Mouse (Mus musculus): ENCODE measurements around the gene Cstf1. TPM values are rescaled to one million over a fixed set of nuclear protein-coding genes. Genes with fewer than 3 reads are reported as not detected.

The Cstf1 gene
- polyA plus RNA-seq, 1 experiment from 2014 or later, result 25.0 TPM

- Histone ChIP-seq H3K4me2 (peak overlapping the region; percentile 94), H3K4me3 (replicated peaks) (peak overlapping the region; percentile 87), H3K9ac (peak overlapping the region; percentile 97), H3K4me1 (replicated peaks) (peaks cover 63% of the 10 kb centered on the region), H3K9me3 (replicated peaks) (no peaks in the 10 kb centered on the region), H3K36me3 (peaks cover 34% of the 10 kb centered on the region), H3K27ac (peak overlapping the region; percentile 100), H3K27me3 (peaks cover 4% of the 10 kb centered on the region; the same call in 1 of the 2 replicates)
- 6% methylated on average over 31 of the region's 31 CpGs for WGBS (ENCODE audit: insufficient replicate concordance)
- ATAC-seq (ENCODE audit: low read depth) (no peak), DNase-seq (no peak)
Measured at GRCm38 (mm10) chr2:172346034-172346929, 24.2 kb upstream of the Cstf1 start.

GRCm38 (mm10) chr2:172346933-172347611 lies 23.4 kb upstream of the Cstf1 start:
- DNase-seq (peak; percentile 59), ATAC-seq (ENCODE audit: low read depth) (peak; percentile 73)
- H3K27ac ChIP-seq, result peak overlapping the region; percentile 100
- H3K9ac ChIP-seq, result peak overlapping the region; percentile 97
- H3K4me2 ChIP-seq, result peak overlapping the region; percentile 94
- peaks cover 40% of the 10 kb centered on the region for H3K36me3 ChIP-seq
- peak overlapping the region; percentile 87 for H3K4me3 ChIP-seq (replicated peaks)
- H3K9me3 ChIP-seq (replicated peaks), result no peaks in the 10 kb centered on the region
- no peaks in the 10 kb centered on the region for H3K27me3 ChIP-seq
- 39% methylated on average over 8 of the region's 8 CpGs for WGBS (ENCODE audit: insufficient replicate concordance)
- peaks cover 69% of the 10 kb centered on the region for H3K4me1 ChIP-seq (replicated peaks)

GRCm38 (mm10) chr2:172348297-172348950 lies 22.1 kb upstream of the Cstf1 start:
- Histone ChIP-seq H3K9me3 (replicated peaks) (no peaks in the 10 kb centered on the region), H3K4me1 (replicated peaks) (peaks cover 82% of the 10 kb centered on the region), H3K27me3 (no peaks in the 10 kb centered on the region), H3K9ac (peak overlapping the region; percentile 97), H3K27ac (peak overlapping the region; percentile 100), H3K4me2 (peak overlapping the region; percentile 94), H3K4me3 (replicated peaks) (peak overlapping the region; percentile 87), H3K36me3 (peaks cover 53% of the 10 kb centered on the region)
- peak; percentile 85 for DNase-seq
- WGBS (ENCODE audit: insufficient replicate concordance), result 7% methylated on average over 3 of the region's 3 CpGs
- ATAC-seq (ENCODE audit: low read depth), result peak; percentile 78

GRCm38 (mm10) chr2:172349776-172350175 lies 20.7 kb upstream of the Cstf1 start:
- DNase-seq, result peak; percentile 56
- peak overlapping the region; percentile 87 for H3K4me3 ChIP-seq (replicated peaks)
- H3K36me3 ChIP-seq, result peaks cover 67% of the 10 kb centered on the region
- peak overlapping the region; percentile 94 for H3K4me2 ChIP-seq
- no peaks in the 10 kb centered on the region for H3K9me3 ChIP-seq (replicated peaks)
- peak overlapping the region; percentile 97 for H3K9ac ChIP-seq
- no peak for ATAC-seq (ENCODE audit: low read depth)
- peaks cover 74% of the 10 kb centered on the region for H3K4me1 ChIP-seq (replicated peaks)
- H3K27ac ChIP-seq, result peak overlapping the region; percentile 100
- WGBS (ENCODE audit: insufficient replicate concordance), result 61% methylated on average over 14 of the region's 14 CpGs
- H3K27me3 ChIP-seq, result no peaks in the 10 kb centered on the region

- H3K27me3 ChIP-seq, result no peaks in the 10 kb centered on the region
- H3K4me1 ChIP-seq (replicated peaks), result peaks cover 71% of the 10 kb centered on the region
- H3K4me2 ChIP-seq, result peak overlapping the region; percentile 94
- peak overlapping the region; percentile 97 for H3K9ac ChIP-seq
- DNase-seq (no peak), ATAC-seq (ENCODE audit: low read depth) (no peak)
- no peaks in the 10 kb centered on the region for H3K9me3 ChIP-seq (replicated peaks)
- peak overlapping the region; percentile 100 for H3K27ac ChIP-seq
- H3K36me3 ChIP-seq, result peaks cover 77% of the 10 kb centered on the region
- WGBS (ENCODE audit: insufficient replicate concordance), result 64% methylated on average over 8 of the region's 8 CpGs
- peak overlapping the region; percentile 87 for H3K4me3 ChIP-seq (replicated peaks)
Measured at GRCm38 (mm10) chr2:172350773-172351172, 19.7 kb upstream of the Cstf1 start.

- no peak overlapping the region for H3K4me3 ChIP-seq (replicated peaks)
- no peaks in the 10 kb centered on the region for H3K9me3 ChIP-seq (replicated peaks)
- H3K9ac ChIP-seq, result no peak overlapping the region
- peaks cover 96% of the 10 kb centered on the region for H3K36me3 ChIP-seq
- 89% methylated on average over 9 of the region's 9 CpGs for WGBS (ENCODE audit: insufficient replicate concordance)
- ATAC-seq (ENCODE audit: low read depth), result no peak
- H3K27me3 ChIP-seq, result no peaks in the 10 kb centered on the region
- no peak for DNase-seq
- H3K4me1 ChIP-seq (replicated peaks), result peaks cover 52% of the 10 kb centered on the region
- no peak overlapping the region for H3K4me2 ChIP-seq
- 0 out of 2 replicates have a peak overlapping the region, but pooled peaks have one; percentile 48 for H3K27ac ChIP-seq
Measured at GRCm38 (mm10) chr2:172353218-172353617, 17.3 kb upstream of the Cstf1 start.

GRCm38 (mm10) chr2:172354761-172355160 lies 15.7 kb upstream of the Cstf1 start:
- WGBS (ENCODE audit: insufficient replicate concordance), result 90% methylated on average over 9 of the region's 9 CpGs
- DNase-seq, result no peak
- no peaks in the 10 kb centered on the region for H3K27me3 ChIP-seq
- H3K4me3 ChIP-seq (replicated peaks), result no peak overlapping the region
- H3K27ac ChIP-seq, result peak overlapping the region; percentile 51; the same call in 1 of the 2 replicates
- peaks cover 36% of the 10 kb centered on the region for H3K4me1 ChIP-seq (replicated peaks)
- H3K36me3 ChIP-seq, result peaks cover 98% of the 10 kb centered on the region
- H3K4me2 ChIP-seq, result no peak overlapping the region
- no peak for ATAC-seq (ENCODE audit: low read depth)
- H3K9me3 ChIP-seq (replicated peaks), result no peaks in the 10 kb centered on the region
- no peak overlapping the region for H3K9ac ChIP-seq

GRCm38 (mm10) chr2:172355833-172356232 lies 14.6 kb upstream of the Cstf1 start:
- H3K36me3 ChIP-seq, result peaks cover 98% of the 10 kb centered on the region
- H3K9ac ChIP-seq, result no peak overlapping the region
- H3K27ac ChIP-seq, result peak overlapping the region; percentile 51
- H3K4me3 ChIP-seq (replicated peaks), result no peak overlapping the region
- no peaks in the 10 kb centered on the region for H3K9me3 ChIP-seq (replicated peaks)
- no peaks in the 10 kb centered on the region for H3K27me3 ChIP-seq
- DNase-seq (no peak), ATAC-seq (ENCODE audit: low read depth) (peak; percentile 16; the same call in 1 of the 2 replicates)
- H3K4me1 ChIP-seq (replicated peaks), result peaks cover 26% of the 10 kb centered on the region
- WGBS (ENCODE audit: insufficient replicate concordance), result 85% methylated on average over 5 of the region's 5 CpGs
- no peak overlapping the region for H3K4me2 ChIP-seq

- H3K27me3 ChIP-seq, result no peaks in the 10 kb centered on the region
- peaks cover 100% of the 10 kb centered on the region for H3K36me3 ChIP-seq
- WGBS (ENCODE audit: insufficient replicate concordance), result 87% methylated on average over 7 of the region's 7 CpGs
- no peak for DNase-seq
- H3K9me3 ChIP-seq (replicated peaks), result no peaks in the 10 kb centered on the region
- H3K9ac ChIP-seq, result no peak overlapping the region
- no peak overlapping the region for H3K27ac ChIP-seq
- peaks cover 53% of the 10 kb centered on the region for H3K4me1 ChIP-seq (replicated peaks)
- no peak overlapping the region for H3K4me2 ChIP-seq
- no peak for ATAC-seq (ENCODE audit: low read depth)
- no peak overlapping the region for H3K4me3 ChIP-seq (replicated peaks)
Measured at GRCm38 (mm10) chr2:172363176-172363575, 7.3 kb upstream of the Cstf1 start.

GRCm38 (mm10) chr2:172371258-172371657 lies 777 bp downstream of the Cstf1 start:
- peak overlapping the region; percentile 75 for H3K27ac ChIP-seq
- no peak for DNase-seq
- 1% methylated on average over 11 of the region's 11 CpGs for WGBS (ENCODE audit: insufficient replicate concordance)
- no peaks in the 10 kb centered on the region for H3K9me3 ChIP-seq (replicated peaks)
- H3K9ac ChIP-seq, result peak overlapping the region; percentile 93
- H3K36me3 ChIP-seq, result peaks cover 69% of the 10 kb centered on the region
- peaks cover 53% of the 10 kb centered on the region for H3K4me1 ChIP-seq (replicated peaks)
- peak overlapping the region; percentile 85 for H3K4me3 ChIP-seq (replicated peaks)
- H3K27me3 ChIP-seq, result no peaks in the 10 kb centered on the region
- H3K4me2 ChIP-seq, result peak overlapping the region; percentile 88
- ATAC-seq (ENCODE audit: low read depth), result no peak

GRCm38 (mm10) chr2:172376551-172376950 lies 6.1 kb downstream of the Cstf1 start:
- Histone ChIP-seq H3K27me3 (no peaks in the 10 kb centered on the region), H3K36me3 (peaks cover 93% of the 10 kb centered on the region), H3K9me3 (replicated peaks) (no peaks in the 10 kb centered on the region), H3K4me3 (replicated peaks) (no peak overlapping the region), H3K4me1 (replicated peaks) (peaks cover 18% of the 10 kb centered on the region), H3K9ac (no peak overlapping the region), H3K4me2 (no peak overlapping the region), H3K27ac (no peak overlapping the region)
- ATAC-seq (ENCODE audit: low read depth) (no peak), DNase-seq (no peak)
- WGBS (ENCODE audit: insufficient replicate concordance), result 88% methylated on average over 4 of the region's 4 CpGs

All from liver, embryonic 13.5 days (tissue).